Mouse (Mus musculus): ENCODE measurements around the gene Ice2.

DNA sequence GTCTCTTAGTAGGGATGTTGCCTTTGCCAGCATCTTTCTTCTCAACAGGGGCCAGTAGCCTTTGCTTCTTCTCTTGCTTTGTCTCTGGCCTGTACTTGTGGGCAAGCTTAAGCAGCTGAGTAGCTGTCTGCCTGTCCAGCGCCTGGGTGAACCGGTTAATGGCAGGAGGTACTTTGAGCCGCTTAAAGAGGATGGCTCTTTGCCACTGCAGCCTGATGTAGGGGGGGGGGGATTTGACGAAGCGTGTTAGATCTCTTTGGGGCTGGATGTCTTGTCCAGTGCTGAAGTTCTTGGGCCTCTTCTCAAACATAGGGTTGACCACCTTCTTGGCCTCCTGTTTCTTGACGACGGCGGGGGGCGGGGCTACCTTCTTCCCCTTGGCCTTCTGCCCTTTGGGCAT is 52.9 kb downstream of the Ice2 start:
- TF ChIP-seq POLR2A (IDR thresholded peaks at IDR 0.05; ENCODE audit: extremely low read depth, insufficient read depth, low read length) (no peak), CTCF (IDR thresholded peaks at IDR 0.05; ENCODE audit: extremely low read depth, insufficient read depth, low read length) (no peak)
